Mouse (Mus musculus) forebrain, embryonic 11.5 days (tissue): ENCODE results near the gene Vps54. TPM values are rescaled to one million over a fixed set of nuclear protein-coding genes. Genes with fewer than 3 reads are reported as not detected.
"Not testable (repeated sequence)": the region's sequence is repeated elsewhere in the genome, so short reads cannot be mapped to it uniquely, and the experiment has no call there.

Experiments
- ATAC-seq: fragments of 200-750 bp; cut with Nextera tagmentation; replicated peaks from 2 replicates; pipeline ENCODE4 v1.8.0; 2017; ENCODE audit warnings: moderate TSS enrichment; ENCODE audit not compliant: low FRiP score
- DNase-seq: peaks from one replicate; pipeline ENCODE4 v3.0.0-alpha.2; 2017; ENCODE audit warnings: low spot score
- H3K27ac ChIP-seq: fragments of 300-500 bp; sonication (generic); 2 replicates; pipeline ENCODE4 v1.5.1; 2014; ENCODE audit warnings: low read depth, low read length
- H3K27me3 ChIP-seq: fragments of 300-500 bp; sonication (generic); 2 replicates; pipeline ENCODE4 v1.6.1; 2014; ENCODE audit warnings: mild to moderate bottlenecking, low read length, mixed read lengths; ENCODE audit not compliant: control insufficient read depth, insufficient read depth
- H3K36me3 ChIP-seq: fragments of 300-500 bp; sonication (generic); 2 replicates; pipeline ENCODE4 v1.6.1; 2014; ENCODE audit warnings: mild to moderate bottlenecking, low read length, moderate library complexity, mixed read lengths; ENCODE audit not compliant: control insufficient read depth, insufficient read depth
- H3K4me1 ChIP-seq: fragments of 300-500 bp; sonication (generic); replicated peaks from 2 replicates; pipeline ENCODE4 v1.6.1; 2014; ENCODE audit warnings: low read length, mixed read lengths; ENCODE audit not compliant: control insufficient read depth, insufficient read depth
- H3K4me2 ChIP-seq: fragments of 300-500 bp; sonication (generic); 2 replicates; pipeline ENCODE4 v1.6.1; 2014; ENCODE audit warnings: low read depth, mild to moderate bottlenecking, low read length, moderate library complexity, mixed read lengths; ENCODE audit not compliant: severe bottlenecking
- H3K4me3 ChIP-seq: fragments of 300-500 bp; sonication (generic); 2 replicates; pipeline ENCODE4 v1.5.1; 2014; ENCODE audit warnings: low read depth, low read length
- H3K9ac ChIP-seq: fragments of 300-500 bp; sonication (generic); 2 replicates; pipeline ENCODE4 v1.6.1; 2014; ENCODE audit warnings: low read length
- H3K9me3 ChIP-seq: fragments of 300-500 bp; sonication (generic); 2 replicates; pipeline ENCODE4 v1.6.1; 2016; ENCODE audit warnings: low read length, mixed read lengths; ENCODE audit not compliant: control insufficient read depth
- WGBS: fragments of 180-500 bp; shearing (Covaris S2); extraction: QIAGEN DNeasy Blood & Tissue Kit; methylation state at CpG from one replicate; pipeline ENCODE4 v1.1.7; 2014; 5-methylcytosine and 5-hydroxymethylcytosine counted together
- polyA plus RNA-seq: library from polyadenylated mRNA; unstranded; fragments of >200 nt; fragmentation: Nextera tagmentation; extraction: Ambion mirVana; gene quantifications from 2 replicates; pipeline ENCODE4 v1.2.1, GENCODE M21; 2014

Vps54 gene
- polyA plus RNA-seq, 1 experiment from 2014 or later, result 17.3 TPM

DNA sequence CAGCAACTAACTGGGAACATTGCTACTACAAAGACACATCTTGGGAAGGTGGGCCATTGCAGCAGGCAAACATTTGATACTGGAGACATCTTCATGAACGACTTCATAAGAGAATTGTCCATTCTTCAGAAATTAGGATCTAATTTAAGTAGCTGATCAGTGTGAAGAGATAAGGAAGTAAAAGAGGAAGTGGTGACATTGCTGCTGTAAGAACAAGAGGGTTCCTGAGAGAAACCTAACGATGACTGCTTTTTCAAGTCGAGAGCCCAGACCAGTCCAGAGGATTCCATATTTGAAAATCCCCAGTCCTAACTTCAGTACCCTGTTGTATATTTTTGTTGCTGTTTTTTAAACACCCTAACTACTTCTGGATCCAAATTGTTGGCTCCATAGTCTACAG, 26.3 kb downstream of the Vps54 start:
- ATAC-seq, result no peak
- DNase-seq, result no peak
- Histone ChIP-seq H3K27me3 (no peaks in the 10 kb centered on the region), H3K9me3 (no peaks in the 10 kb centered on the region), H3K27ac (no peak overlapping the region), H3K4me1 (no peaks in the 10 kb centered on the region), H3K4me3 (no peak overlapping the region), H3K4me2 (no peak overlapping the region), H3K36me3 (peaks cover 5% of the 10 kb centered on the region; the same call in 1 of the 2 replicates), H3K9ac (no peak overlapping the region)
- WGBS, result 91% methylated on average over 3 of the region's 3 CpGs

DNA sequence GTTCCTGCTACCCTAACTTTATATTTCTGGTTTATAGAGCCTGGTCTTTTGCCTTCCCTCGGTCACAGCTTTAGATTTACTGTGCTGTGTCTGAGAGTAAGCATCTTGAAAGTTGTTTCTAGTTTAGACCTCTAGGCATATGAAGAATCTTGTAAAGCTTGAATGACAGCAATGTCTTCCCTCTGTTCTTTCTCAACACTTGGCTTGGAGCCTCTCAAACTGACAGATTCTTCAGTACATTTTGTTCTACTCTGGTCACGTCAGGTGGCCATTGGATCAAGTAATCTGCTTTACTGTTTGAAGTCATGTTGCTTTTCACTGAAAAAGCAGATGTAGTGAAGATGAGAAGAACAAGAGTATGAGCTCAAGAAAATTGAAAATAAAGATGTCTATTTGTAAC, 37.1 kb downstream of the Vps54 start:
- H3K4me3 ChIP-seq, result no peak overlapping the region
- H3K9me3 ChIP-seq, result no peaks in the 10 kb centered on the region
- 87% methylated on average over 2 of the region's 2 CpGs for WGBS
- no peak overlapping the region for H3K27ac ChIP-seq
- no peak overlapping the region for H3K4me2 ChIP-seq
- no peaks in the 10 kb centered on the region for H3K27me3 ChIP-seq
- no peak for ATAC-seq
- DNase-seq, result no peak
- H3K36me3 ChIP-seq, result no peaks in the 10 kb centered on the region; the same call in 1 of the 2 replicates
- no peak overlapping the region for H3K9ac ChIP-seq
- H3K4me1 ChIP-seq, result no peaks in the 10 kb centered on the region

DNA sequence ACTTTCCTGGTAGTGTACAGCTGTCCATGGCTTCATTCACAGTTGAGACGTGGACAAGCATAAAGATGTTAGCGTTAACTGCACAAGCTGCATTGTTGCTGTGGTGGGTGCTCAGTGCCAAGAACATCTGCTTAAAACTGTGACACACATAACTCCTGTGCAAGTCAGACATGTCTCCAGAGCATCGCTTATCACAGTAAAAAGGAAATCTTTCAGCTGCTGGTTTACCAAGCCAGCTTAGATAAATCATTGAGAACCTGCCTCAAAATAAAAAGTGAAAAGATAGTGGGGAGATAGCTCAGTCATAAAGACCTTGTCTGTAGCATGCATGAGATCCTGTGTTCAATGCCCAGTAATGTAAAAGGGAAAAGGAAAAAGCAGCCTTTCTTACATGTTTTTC, 47.3 kb downstream of the Vps54 start:
- H3K9ac ChIP-seq, result no peak overlapping the region
- no peak overlapping the region for H3K4me2 ChIP-seq
- DNase-seq (no peak), ATAC-seq (no peak)
- H3K4me1 ChIP-seq, result no peaks in the 10 kb centered on the region
- H3K27me3 ChIP-seq, result no peaks in the 10 kb centered on the region
- no peak overlapping the region for H3K27ac ChIP-seq
- no peaks in the 10 kb centered on the region for H3K9me3 ChIP-seq
- 91% methylated on average over 3 of the region's 3 CpGs for WGBS
- no peak overlapping the region for H3K4me3 ChIP-seq
- H3K36me3 ChIP-seq, result no peaks in the 10 kb centered on the region

DNA sequence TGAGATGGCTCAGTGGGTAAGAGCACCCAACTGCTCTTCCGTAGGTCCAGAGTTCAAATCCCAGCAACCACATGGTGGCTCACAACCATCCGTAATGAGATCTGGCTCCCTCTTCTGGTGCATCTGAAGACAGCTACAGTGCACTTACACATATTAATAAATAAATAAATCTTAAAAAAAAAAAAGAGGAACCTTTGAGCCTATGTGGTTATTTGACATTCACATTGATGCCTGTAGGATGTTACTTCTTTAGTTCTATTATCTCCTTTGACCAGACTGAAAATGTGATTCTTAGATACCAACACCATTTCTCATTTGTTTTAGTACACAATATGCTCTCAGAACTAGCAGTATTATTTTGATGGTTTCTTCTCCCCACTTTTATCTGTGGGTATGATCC, 49.1 kb downstream of the Vps54 start:
- ATAC-seq, H3K36me3 ChIP-seq, DNase-seq, H3K4me2 ChIP-seq, H3K9ac ChIP-seq, H3K9me3 ChIP-seq, H3K27me3 ChIP-seq, H3K4me1 ChIP-seq, H3K27ac ChIP-seq, H3K4me3 ChIP-seq: not testable (repeated sequence)
- 93% methylated on average over 2 of the region's 2 CpGs for WGBS

DNA sequence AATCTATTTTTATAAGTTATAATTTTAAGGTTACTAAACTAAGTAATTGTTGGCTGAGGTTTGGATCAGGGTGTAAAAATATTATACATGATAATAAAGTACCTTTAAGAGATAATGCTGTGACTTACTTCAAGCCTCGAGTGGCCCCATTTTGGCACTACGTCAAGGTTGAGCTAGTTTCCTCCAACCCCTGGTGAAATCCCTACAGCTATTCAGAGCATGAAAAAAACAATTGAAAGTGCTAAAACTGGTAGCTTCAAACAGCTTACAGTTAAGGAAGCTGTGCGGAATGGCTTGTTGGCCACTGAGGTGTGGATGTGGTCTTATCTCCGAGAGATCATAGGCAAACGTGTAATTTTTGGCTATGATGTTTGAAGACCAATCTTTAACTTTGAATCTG, 56.4 kb downstream of the Vps54 start:
- 97% methylated on average over 5 of the region's 5 CpGs for WGBS
- ATAC-seq (no peak), DNase-seq (no peak)
- no peaks in the 10 kb centered on the region; the same call in 1 of the 2 replicates for H3K36me3 ChIP-seq
- no peak overlapping the region for H3K4me3 ChIP-seq
- H3K27me3 ChIP-seq, result no peaks in the 10 kb centered on the region
- H3K9ac ChIP-seq, result no peak overlapping the region
- H3K27ac ChIP-seq, result no peak overlapping the region
- no peaks in the 10 kb centered on the region for H3K4me1 ChIP-seq
- H3K4me2 ChIP-seq, result no peak overlapping the region
- no peaks in the 10 kb centered on the region for H3K9me3 ChIP-seq

DNA sequence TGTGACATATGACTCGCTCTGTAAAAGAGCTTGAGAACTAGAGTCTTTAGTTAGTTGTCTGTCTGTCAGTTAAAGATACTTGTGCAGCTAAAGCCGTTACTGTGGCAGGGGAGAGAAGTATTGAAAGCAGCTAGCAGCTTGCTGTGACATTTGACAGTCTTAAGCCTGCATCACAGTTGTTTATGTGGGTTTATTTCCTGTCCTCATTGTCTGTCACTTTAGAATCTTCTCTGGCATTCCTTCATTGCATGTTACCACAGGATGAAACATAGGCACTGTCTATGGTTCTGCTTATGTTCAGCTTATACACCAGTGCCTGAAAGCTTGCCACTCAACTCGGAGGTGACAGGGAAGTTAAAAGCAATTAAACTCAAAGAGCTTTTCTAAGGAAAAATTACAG, 64.5 kb downstream of the Vps54 start:
- Histone ChIP-seq H3K27ac (no peak overlapping the region), H3K9me3 (no peaks in the 10 kb centered on the region), H3K4me3 (no peak overlapping the region), H3K4me2 (no peak overlapping the region), H3K4me1 (no peaks in the 10 kb centered on the region), H3K9ac (no peak overlapping the region), H3K36me3 (no peaks in the 10 kb centered on the region; the same call in 1 of the 2 replicates), H3K27me3 (no peaks in the 10 kb centered on the region)
- 84% methylated on average over 3 of the region's 3 CpGs for WGBS
- ATAC-seq (no peak), DNase-seq (no peak)

DNA sequence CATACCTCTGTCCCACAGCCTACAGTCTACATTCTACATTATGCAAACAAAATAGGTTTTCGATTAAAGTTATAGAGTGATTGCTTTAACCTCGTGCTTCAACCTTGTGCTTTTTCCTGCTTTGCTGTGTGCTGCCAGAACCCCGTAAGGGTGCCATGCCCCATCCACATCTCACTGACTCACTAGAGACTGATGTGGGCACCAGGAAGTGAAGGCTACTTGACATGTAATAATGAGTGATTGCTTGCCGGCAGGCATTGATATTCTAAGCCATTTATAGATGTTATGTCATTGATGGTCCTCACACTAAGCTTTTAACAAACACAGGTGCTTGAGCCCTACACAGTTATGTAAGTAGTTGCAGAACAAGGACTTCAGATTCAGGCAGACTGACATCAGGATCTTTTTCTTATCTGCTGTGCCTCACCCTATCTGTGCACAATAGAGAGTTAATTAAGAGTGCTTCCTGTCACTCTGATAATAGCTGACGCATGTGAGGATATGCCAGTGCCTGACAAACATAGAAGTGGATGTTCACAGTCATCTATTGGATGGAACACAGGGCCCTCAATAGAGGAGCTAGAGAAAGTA, 68.1 kb downstream of the Vps54 start:
- H3K4me1 ChIP-seq, result no peaks in the 10 kb centered on the region
- DNase-seq, result no peak
- H3K36me3 ChIP-seq, result no peaks in the 10 kb centered on the region
- no peaks in the 10 kb centered on the region for H3K9me3 ChIP-seq
- H3K4me2 ChIP-seq, result no peak overlapping the region
- H3K27ac ChIP-seq, result no peak overlapping the region
- H3K9ac ChIP-seq, result no peak overlapping the region
- no peak for ATAC-seq
- no peak overlapping the region for H3K4me3 ChIP-seq
- no peaks in the 10 kb centered on the region for H3K27me3 ChIP-seq
- WGBS, result 91% methylated on average over 5 of the region's 5 CpGs

DNA sequence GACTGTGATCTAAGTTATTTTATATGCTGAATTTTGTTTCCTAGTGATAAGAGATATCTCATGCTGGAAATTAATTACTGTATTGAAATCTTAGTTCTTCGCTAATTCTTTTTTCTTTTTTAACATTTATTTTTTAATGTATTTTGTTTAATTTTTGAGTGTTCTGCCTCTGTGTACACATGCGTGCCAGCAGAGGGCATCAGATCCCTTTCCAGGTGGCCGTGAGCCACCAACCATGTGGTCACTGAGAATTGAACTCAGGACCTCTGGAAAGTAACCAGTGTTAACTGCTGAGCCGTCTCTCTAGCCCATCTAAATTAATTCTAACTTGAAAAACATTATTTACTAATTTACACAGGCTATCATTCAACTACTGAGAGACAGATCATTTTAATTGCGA, 69.0 kb downstream of the Vps54 start:
- H3K9ac ChIP-seq, result no peak overlapping the region
- H3K4me1 ChIP-seq, result no peaks in the 10 kb centered on the region
- no peaks in the 10 kb centered on the region for H3K36me3 ChIP-seq
- no peaks in the 10 kb centered on the region for H3K27me3 ChIP-seq
- H3K27ac ChIP-seq, result no peak overlapping the region
- WGBS, result 86% methylated on average over 5 of the region's 5 CpGs
- H3K9me3 ChIP-seq, result no peaks in the 10 kb centered on the region
- DNase-seq, result no peak
- ATAC-seq, result no peak
- H3K4me3 ChIP-seq, result no peak overlapping the region
- H3K4me2 ChIP-seq, result no peak overlapping the region

DNA sequence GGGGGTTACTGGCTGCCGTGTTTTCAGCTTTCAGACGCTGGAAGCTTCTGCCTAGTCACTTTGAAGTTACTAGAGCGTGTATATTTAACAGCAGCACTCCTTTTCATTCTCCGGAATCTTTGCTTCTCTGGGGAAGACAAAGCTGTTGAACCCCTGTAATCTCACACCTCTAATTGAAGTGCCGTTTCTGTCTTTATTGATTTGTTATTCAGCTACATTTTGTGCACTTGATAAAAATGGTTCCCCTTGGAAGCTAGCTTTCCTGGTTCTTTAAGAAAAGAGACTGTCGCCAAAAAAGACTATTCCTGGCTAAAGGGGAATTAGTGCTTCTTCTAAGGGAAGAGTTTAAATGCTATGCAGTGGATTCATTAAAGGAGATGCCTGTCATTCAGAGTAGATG, 70.4 kb downstream of the Vps54 start:
- ATAC-seq (no peak), DNase-seq (no peak)
- Histone ChIP-seq H3K4me2 (no peak overlapping the region), H3K4me3 (no peak overlapping the region), H3K27ac (no peak overlapping the region), H3K27me3 (no peaks in the 10 kb centered on the region), H3K9me3 (no peaks in the 10 kb centered on the region), H3K9ac (no peak overlapping the region), H3K4me1 (no peaks in the 10 kb centered on the region), H3K36me3 (no peaks in the 10 kb centered on the region)
- WGBS, result 37% methylated on average over 6 of the region's 6 CpGs
